Mouse (Mus musculus) embryonic fibroblast, embryonic 13.5 days (primary cell): ENCODE results near the gene Syt17. TPM values are rescaled to one million over a fixed set of nuclear protein-coding genes. Genes with fewer than 3 reads are reported as not detected.

Experiments used
- H3K27ac ChIP-seq: 2 replicates; pipeline ENCODE4 v1.5.1; 2012; ENCODE audit warnings: low read length, control low read depth, inconsistent platforms; ENCODE audit not compliant: insufficient read depth
- H3K4me1 ChIP-seq: 2 replicates; pipeline ENCODE4 v1.6.1; 2011; ENCODE audit warnings: low read length; ENCODE audit not compliant: control insufficient read depth, insufficient read depth
- H3K4me3 ChIP-seq: 2 replicates; pipeline ENCODE4 v1.5.1; 2011; ENCODE audit warnings: mild to moderate bottlenecking, control low read depth, low read length; ENCODE audit not compliant: insufficient read depth
- CTCF ChIP-seq: IDR thresholded peaks from 2 replicates; pipeline ENCODE4 v1.5.1; 2011; ENCODE audit warnings: mild to moderate bottlenecking, control low read depth, low read length, moderate library complexity, borderline replicate concordance; ENCODE audit not compliant: insufficient read depth
- POLR2A ChIP-seq: IDR thresholded peaks from 2 replicates; pipeline ENCODE4 v1.6.1; 2011; ENCODE audit warnings: low read depth, mild to moderate bottlenecking, control low read depth, low read length, moderate library complexity
- polyA plus RNA-seq: library from polyadenylated mRNA; stranded (reverse); fragments of >200 nt; gene quantifications from 2 replicates; pipeline ENCODE4 v1.2.4, GENCODE M21; 2011; ENCODE audit warnings: low read depth; ENCODE audit not compliant: missing spikeins, insufficient read length

Gene Syt17
- polyA plus RNA-seq, 1 experiment = 1.4 TPM

- Histone ChIP-seq H3K4me3 (no peak overlapping the region), H3K27ac (no peak overlapping the region), H3K4me1 (no peaks in the 10 kb centered on the region; the same call in 1 of the 2 replicates)
- TF ChIP-seq CTCF = peak; percentile 57; the same call in 1 of the 2 replicates
- TF ChIP-seq POLR2A = no peak
These were observed 10.8 kb downstream of the Syt17 start for GRCm38 (mm10) chr7:118437101-118437802.

- TF ChIP-seq POLR2A (no peak), CTCF (no peak)
- no peak overlapping the region for H3K27ac ChIP-seq
- no peaks in the 10 kb centered on the region for H3K4me1 ChIP-seq
- no peak overlapping the region for H3K4me3 ChIP-seq
These were observed 19.1 kb downstream of the Syt17 start for GRCm38 (mm10) chr7:118428937-118429336.

GRCm38 (mm10) chr7:118419491-118420180 lies 28.4 kb downstream of the Syt17 start:
- no peak for TF ChIP-seq POLR2A
- no peak for TF ChIP-seq CTCF

GRCm38 (mm10) chr7:118414183-118414582 lies 33.8 kb downstream of the Syt17 start:
- Histone ChIP-seq H3K4me1 (no peaks in the 10 kb centered on the region), H3K27ac (no peak overlapping the region), H3K4me3 (no peak overlapping the region)
- no peak for TF ChIP-seq CTCF

More at GRCm38 (mm10) chr7:118419491-118420180, 28.4 kb downstream of the Syt17 start:
- no peaks in the 10 kb centered on the region for H3K4me1 ChIP-seq
- H3K4me3 ChIP-seq = no peak overlapping the region
- H3K27ac ChIP-seq = no peak overlapping the region

DNA sequence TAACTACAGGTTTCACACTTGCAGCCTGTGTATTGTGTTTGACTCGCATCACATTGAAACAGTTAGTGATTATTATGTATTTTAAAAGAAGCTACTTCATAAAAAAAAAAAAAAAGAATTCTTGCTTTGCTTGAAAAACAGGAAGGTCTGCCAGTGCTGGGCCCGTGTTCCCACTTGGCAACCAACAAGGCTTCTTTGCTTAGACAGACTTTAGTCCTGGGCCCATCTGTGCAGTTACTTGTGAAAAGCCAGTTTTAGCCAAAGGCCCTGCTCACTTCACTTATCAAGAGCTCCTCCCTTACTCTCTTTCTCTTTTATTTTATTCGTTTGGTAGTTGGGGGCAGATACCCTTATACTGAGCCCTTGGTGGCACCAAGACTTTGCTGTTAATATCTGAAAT lies 36.1 kb downstream of the Syt17 start:
- H3K4me3 ChIP-seq = no peak overlapping the region
- H3K4me1 ChIP-seq = no peaks in the 10 kb centered on the region
- no peak for TF ChIP-seq CTCF
- TF ChIP-seq POLR2A = no peak
- H3K27ac ChIP-seq = no peak overlapping the region

DNA sequence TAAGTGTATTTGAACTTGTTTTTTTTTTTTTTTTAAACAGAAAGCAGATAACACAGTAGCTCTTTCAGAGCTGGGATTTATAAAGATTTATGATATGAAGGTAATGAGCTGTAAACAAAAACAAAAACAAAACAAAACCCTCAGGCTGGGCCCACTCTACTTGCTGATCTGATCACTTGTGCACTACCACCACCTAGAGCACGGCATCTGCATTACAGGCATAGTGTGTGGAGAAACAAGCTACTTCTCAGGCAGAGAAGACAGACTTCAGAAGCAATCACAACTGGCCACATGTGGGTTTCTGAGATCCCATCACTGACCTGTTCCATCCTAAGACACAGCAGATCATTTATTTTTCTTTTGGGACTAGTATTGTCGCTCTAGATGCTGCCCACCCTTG lies 38.6 kb downstream of the Syt17 start:
- Histone ChIP-seq H3K4me1 (no peaks in the 10 kb centered on the region), H3K27ac (no peak overlapping the region), H3K4me3 (no peak overlapping the region)
- TF ChIP-seq POLR2A = no peak
- TF ChIP-seq CTCF = peak; percentile 21; the same call in 1 of the 2 replicates

- Histone ChIP-seq H3K27ac (no peak overlapping the region), H3K4me3 (no peak overlapping the region), H3K4me1 (no peaks in the 10 kb centered on the region)
- TF ChIP-seq CTCF (no peak), POLR2A (no peak)
These were observed 42.8 kb downstream of the Syt17 start for GRCm38 (mm10) chr7:118405251-118405650.

DNA sequence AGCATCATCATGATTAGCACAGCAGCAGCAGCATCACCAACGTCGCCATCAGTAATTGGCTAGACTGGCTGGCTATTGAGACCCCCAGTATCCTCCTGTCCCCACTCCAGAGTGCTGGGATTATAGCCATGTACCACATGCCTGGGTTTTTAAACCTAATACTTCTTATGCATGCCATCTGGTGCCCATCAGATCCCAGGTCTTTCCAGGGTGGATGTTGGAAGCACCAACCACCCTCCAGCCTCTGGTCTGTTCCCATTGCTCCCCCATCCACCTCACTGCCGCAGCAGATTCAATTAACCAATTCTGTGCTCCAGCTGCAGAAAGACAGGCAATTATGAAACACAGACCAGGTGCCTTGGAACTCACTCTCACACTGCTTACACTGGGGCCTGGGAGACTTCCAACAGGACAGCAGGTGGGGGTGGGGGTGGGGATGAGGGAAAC lies 45.4 kb downstream of the Syt17 start:
- no peak for TF ChIP-seq POLR2A
- no peak for TF ChIP-seq CTCF
- Histone ChIP-seq H3K4me1 (no peaks in the 10 kb centered on the region), H3K27ac (no peak overlapping the region), H3K4me3 (no peak overlapping the region)

- Histone ChIP-seq H3K27ac (no peak overlapping the region), H3K4me3 (no peak overlapping the region), H3K4me1 (no peaks in the 10 kb centered on the region)
- TF ChIP-seq POLR2A = no peak
- no peak for TF ChIP-seq CTCF
These were observed 46.1 kb downstream of the Syt17 start for GRCm38 (mm10) chr7:118401949-118402348.

GRCm38 (mm10) chr7:118399764-118400163 lies 48.3 kb downstream of the Syt17 start:
- Histone ChIP-seq H3K4me3 (no peak overlapping the region), H3K4me1 (no peaks in the 10 kb centered on the region), H3K27ac (no peak overlapping the region)
- TF ChIP-seq CTCF (no peak), POLR2A (no peak)
